Mouse (Mus musculus) urinary bladder, adult 18-20 months (tissue): Measurements from ENCODE around the gene Tmem265.

ENCODE experiments used
- DNase-seq, 2 experiments: peaks; one replicate each; pipeline ENCODE4 v3.0.0; 2022; ENCODE audit warnings: low spot score in 2 of 2, mixed read lengths in 2 of 2

The Tmem265 gene

GRCm38 (mm10) chr7:127588011-127588871, 27.1 kb downstream of the Tmem265 start, which contains the start of the genes Ccdc189 and Rnf40:
Gene Ccdc189 (minus strand): TSS chr7:127588595.
Gene Rnf40 (plus strand): TSS chr7:127588767.
- peak; percentile 77 to 93 for DNase-seq

- DNase-seq = no peak
Observed at GRCm38 (mm10) chr7:127588901-127589300, 27.7 kb downstream of the Tmem265 start.

- no peak for DNase-seq
Observed at GRCm38 (mm10) chr7:127589637-127590036, 28.4 kb downstream of the Tmem265 start.

- DNase-seq = no peak
Observed at GRCm38 (mm10) chr7:127591108-127591507, 29.9 kb downstream of the Tmem265 start.

- no peak for DNase-seq
Observed at GRCm38 (mm10) chr7:127592575-127592974, 31.4 kb downstream of the Tmem265 start.

GRCm38 (mm10) chr7:127596747-127597146, 35.6 kb downstream of the Tmem265 start:
- no peak for DNase-seq

- no peak for DNase-seq
Observed at GRCm38 (mm10) chr7:127600612-127601011, 39.4 kb downstream of the Tmem265 start.

- no peak for DNase-seq
Observed at GRCm38 (mm10) chr7:127601735-127602134, 40.5 kb downstream of the Tmem265 start.

GRCm38 (mm10) chr7:127602903-127603302, 41.7 kb downstream of the Tmem265 start:
- DNase-seq = no peak

- no peak for DNase-seq
Observed at GRCm38 (mm10) chr7:127604256-127604655, 43.1 kb downstream of the Tmem265 start.

GRCm38 (mm10) chr7:127607150-127607549, 46.0 kb downstream of the Tmem265 start:
- no peak for DNase-seq

GRCm38 (mm10) chr7:127611011-127611410, 49.8 kb downstream of the Tmem265 start:
- no peak for DNase-seq

- DNase-seq = no peak
Observed at GRCm38 (mm10) chr7:127611561-127611960, 50.4 kb downstream of the Tmem265 start.

- DNase-seq = no peak
Observed at GRCm38 (mm10) chr7:127613501-127613900, 52.3 kb downstream of the Tmem265 start.

GRCm38 (mm10) chr7:127614091-127614490, 52.9 kb downstream of the Tmem265 start:
- DNase-seq = no peak

- DNase-seq = peak in 1 of 2 experiments; percentile 47
Observed at GRCm38 (mm10) chr7:127614511-127614890, 53.3 kb downstream of the Tmem265 start.

GRCm38 (mm10) chr7:127614891-127615843, 54.0 kb downstream of the Tmem265 start, which contains the start of gene Zfp629:
Gene Zfp629 (minus strand): TSS chr7:127615797.
- peak; percentile 49 to 64 for DNase-seq

GRCm38 (mm10) chr7:127616336-127616735, 55.1 kb downstream of the Tmem265 start:
- DNase-seq = no peak
